Mouse (Mus musculus) gastrocnemius, postnatal 4 days (tissue): ENCODE data around the gene Smug1. TPM values are rescaled to one million over a fixed set of nuclear protein-coding genes. Genes with fewer than 3 reads are reported as not detected.
A peak's percentile ranks its signal among the peaks of the same experiment; 100 is the strongest.

Source experiments
- DNase-seq, 2 experiments: peaks; one replicate each; pipeline ENCODE4 v3.0.0; 2021 to 2022; ENCODE audit warnings: low spot score in 2 of 2, mixed read lengths in 2 of 2
- long read RNA-seq, 2 experiments: library from polyadenylated mRNA; stranded (forward); transcript quantifications; one replicate each; pipeline ENCODE4 v2.0.0; 2021
- total RNA-seq, 2 experiments: library from RNA; stranded (reverse); gene quantifications; 2 replicates each; pipeline ENCODE4 v1.2.3; 2021

Smug1 gene
- 10 to 100 TPM; 13.9 to 15.4 TPM for total RNA-seq
- long read RNA-seq, experiment 1, partial matches to known transcripts: 10 of 18 reads
- long read RNA-seq, experiment 1, other reads (novel, unspliced or antisense): 4 of 18 reads
- long read RNA-seq, experiment 2, partial matches to known transcripts: 12 of 18 reads
- long read RNA-seq, experiment 2, other reads (novel, unspliced or antisense): 5 of 18 reads

DNA sequence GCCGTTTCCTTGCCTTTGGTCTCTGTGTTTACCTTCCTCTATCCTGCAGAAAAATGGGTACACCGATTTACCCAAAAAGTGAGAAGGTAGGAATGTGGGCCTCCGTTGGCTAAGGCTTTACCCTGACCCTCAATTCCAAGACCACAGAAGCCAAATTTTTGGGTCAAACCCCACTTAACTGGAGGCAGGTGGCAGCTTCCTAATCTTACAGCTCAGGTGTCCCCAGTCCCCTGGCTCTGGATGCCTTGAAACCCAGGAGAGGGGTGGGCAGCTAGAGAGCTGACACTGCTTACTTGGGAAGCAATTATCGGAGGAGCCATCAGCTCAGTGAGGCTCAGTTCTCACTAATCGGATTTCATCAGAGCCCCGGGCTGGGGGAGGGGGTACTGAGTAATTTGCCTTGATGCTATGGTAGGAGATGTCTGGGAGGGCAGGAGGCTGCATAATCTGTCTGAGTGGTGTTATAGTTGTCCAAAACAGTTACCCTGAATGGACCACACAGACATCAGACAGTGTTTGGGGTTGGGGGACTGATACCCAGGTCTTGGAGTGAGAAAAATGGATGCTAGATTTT, at the start of gene Smug1:
Gene Smug1, minus strand, starts transcription at position 51 of the 574 bp plus-strand sequence.
- DNase-seq: no peak

DNA sequence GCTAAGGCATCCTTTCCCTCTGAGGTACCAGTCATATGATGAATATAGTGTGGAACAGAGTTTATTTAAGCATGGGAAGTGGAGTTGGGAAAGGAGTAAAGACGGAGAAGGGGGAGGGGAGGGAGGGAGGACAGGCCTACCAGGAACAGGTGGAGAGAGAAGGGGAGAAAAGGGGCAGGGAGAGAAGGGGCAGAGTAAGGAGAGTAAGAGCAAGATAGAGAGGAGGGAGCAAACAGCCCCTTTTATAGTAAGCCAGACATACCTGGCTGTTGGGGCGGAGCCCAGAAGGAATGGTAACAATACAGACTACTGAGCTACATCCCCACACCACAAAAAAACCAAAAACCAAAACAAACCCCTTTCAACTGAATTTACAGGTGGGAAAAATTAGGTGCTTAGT, 49.2 kb upstream of the Smug1 start:
- DNase-seq: no peak

- DNase-seq: peak; percentile 79 to 91
These were observed 48.3 kb upstream of the Smug1 start for GRCm38 (mm10) chr15:103214971-103215907.

DNA sequence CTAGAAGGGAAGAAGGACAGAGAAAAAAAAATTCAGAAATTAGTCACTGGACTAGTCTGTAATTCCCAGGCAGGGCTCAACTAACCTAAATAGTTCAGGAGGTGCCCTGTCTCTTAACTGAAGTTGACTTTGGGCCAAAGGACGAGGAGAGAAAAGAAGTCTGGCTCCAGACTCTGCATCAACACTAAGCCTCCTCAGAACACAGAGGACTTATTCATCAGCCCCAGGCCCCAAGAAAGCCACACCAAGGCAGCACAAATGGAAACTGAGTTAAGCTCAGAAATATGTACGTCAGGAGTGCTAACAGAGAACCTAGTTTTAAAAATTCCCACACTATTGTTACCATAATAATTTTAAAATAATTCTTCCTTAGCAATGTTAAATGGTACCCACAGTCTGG, 47.3 kb upstream of the Smug1 start:
- no peak for DNase-seq

- no peak for DNase-seq
These were observed 38.3 kb upstream of the Smug1 start for GRCm38 (mm10) chr15:103205156-103205555.

DNA sequence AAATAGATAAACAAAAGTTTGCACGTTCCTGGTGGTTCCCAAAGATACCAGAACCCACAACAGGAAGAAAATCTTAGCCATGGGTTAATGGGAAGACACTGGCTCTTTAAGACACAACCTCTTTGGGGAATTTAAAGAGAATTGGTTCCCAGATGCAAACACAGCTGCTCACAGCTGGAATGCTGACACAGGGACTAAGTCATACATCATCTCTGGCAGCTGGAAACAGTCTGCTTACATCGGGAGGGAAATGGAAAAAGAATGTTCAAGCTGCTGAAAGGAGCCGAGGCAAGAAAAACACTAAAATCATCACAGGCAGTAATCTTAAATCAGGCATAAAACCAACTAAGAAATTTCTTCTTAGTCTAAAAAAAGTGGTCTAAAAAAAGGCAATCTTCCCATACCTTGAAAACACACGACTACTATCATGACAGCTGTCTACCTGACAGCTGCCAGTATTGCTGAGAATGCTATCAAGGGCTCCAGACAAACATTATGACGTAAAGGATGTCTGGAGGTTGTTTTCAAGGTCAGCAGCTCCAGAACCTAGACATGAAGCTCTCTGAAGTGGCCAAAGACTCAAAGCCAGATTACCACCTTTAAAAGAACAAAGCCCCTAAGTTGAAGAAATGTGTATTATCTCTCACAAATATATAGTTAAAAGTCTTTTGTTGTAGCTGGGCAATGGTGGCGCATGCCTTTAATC, 35.3 kb upstream of the Smug1 start:
- DNase-seq: peak in 1 of 2 experiments; percentile 24

GRCm38 (mm10) chr15:103197785-103198184, 30.9 kb upstream of the Smug1 start:
- DNase-seq: no peak

DNA sequence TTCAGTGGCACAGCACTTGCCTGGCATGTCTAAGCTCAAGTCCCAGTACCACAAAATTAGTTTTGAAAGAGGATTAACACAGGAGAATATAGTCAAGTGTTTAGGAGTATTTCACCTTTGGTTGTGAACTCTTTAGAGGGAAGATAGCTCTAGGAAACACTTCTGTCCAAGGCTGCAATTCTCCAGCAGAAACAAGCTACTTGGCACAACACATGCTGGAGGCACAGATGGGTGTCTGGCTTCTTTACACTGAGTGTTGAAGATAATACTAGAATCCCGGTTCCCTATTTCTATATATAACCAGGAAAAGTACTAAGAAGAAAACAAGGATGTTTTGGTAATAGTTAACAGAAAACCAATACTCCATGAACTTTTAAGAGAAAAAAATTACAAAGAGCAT, 29.9 kb upstream of the Smug1 start:
- no peak for DNase-seq

- no peak for DNase-seq
These were observed 26.7 kb upstream of the Smug1 start for GRCm38 (mm10) chr15:103193606-103194005.

GRCm38 (mm10) chr15:103190531-103191462, 23.9 kb upstream of the Smug1 start:
- DNase-seq: peak in 1 of 2 experiments; percentile 58

GRCm38 (mm10) chr15:103190083-103190482, 23.2 kb upstream of the Smug1 start:
- no peak for DNase-seq

GRCm38 (mm10) chr15:103187803-103188202, 20.9 kb upstream of the Smug1 start:
- DNase-seq: no peak

- DNase-seq: peak in 1 of 2 experiments; percentile 60
These were observed 18.7 kb upstream of the Smug1 start for GRCm38 (mm10) chr15:103185462-103186198.

GRCm38 (mm10) chr15:103183651-103184610, 17.0 kb upstream of the Smug1 start:
- DNase-seq: peak in 1 of 2 experiments; percentile 37

- peak; percentile 58 to 75 for DNase-seq
These were observed 16.2 kb upstream of the Smug1 start for GRCm38 (mm10) chr15:103183135-103183534.

DNA sequence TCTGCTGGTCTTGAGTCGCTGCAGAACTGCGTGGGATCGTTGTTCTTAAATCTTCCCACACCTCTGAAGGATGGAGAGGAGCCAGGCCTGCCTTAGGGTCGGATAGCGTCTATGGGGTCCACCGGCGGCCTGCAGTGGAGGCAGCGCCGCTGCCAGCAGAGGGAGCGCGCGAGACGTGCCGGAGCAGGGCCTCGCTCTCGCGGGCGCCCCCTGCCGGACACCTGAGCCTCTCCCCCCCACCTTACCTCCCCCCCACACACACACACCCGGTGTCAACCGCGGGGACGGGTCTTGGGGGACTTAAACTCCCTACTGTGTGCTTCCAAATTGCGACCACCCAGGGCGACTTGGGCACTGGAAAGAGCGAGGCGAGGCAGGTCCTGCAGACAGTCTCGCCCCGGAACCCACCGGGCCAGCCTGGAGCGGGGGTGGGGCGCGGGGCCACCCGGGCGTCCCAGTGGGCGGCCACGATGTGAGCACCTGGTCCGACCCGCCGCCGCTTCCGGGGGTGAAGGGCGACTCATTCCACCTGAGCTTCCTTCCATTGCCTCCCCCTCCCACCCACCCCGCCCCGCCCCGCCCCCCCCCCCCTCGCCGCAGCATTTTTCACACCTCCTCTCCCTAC, 15.4 kb upstream of the Smug1 start:
- DNase-seq: peak; percentile 83 to 88

- DNase-seq: no peak
These were observed 13.5 kb upstream of the Smug1 start for GRCm38 (mm10) chr15:103180406-103180805.

DNA sequence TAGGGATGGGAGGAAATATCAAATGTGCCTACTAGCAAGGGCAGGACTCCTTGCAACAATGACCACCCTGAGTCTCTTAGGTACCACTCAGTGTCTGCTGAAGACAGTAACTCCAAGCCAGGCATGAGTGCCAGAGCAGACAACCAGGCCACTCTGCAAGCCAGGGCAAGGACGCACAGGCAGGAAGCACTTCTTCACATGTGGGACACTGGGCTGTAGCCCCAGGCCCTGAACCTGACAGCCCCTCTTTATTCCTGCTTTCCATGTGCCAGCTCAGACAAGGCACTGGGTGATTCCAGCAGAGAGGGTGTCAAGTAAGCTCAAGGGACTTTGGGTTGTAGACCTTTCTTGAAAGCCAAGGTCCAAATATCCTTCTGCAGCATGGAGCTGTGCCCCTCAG, 11.9 kb upstream of the Smug1 start:
- no peak for DNase-seq
